Mouse (Mus musculus): ENCODE data around the gene Il16. TPM values are rescaled to one million over a fixed set of nuclear protein-coding genes. Genes with fewer than 3 reads are reported as not detected.

Il16 gene
- polyA plus RNA-seq, 1 experiment = 70.7 TPM

GRCm38 (mm10) chr7:83695449-83696212 lies 49.9 kb downstream of the Il16 start:
- no peaks in the 10 kb centered on the region for H3K36me3 ChIP-seq (ENCODE audit: control insufficient read depth, insufficient read depth, low read length)
- no peaks in the 10 kb centered on the region for H3K4me1 ChIP-seq (ENCODE audit: control insufficient read depth, insufficient read depth, insufficient read length)
- H3K4me3 ChIP-seq (ENCODE audit: extremely low read depth, insufficient read depth, insufficient read length) = no peak overlapping the region
- peak; percentile 33; the same call in 1 of the 2 replicates for TF ChIP-seq CTCF (IDR thresholded peaks at IDR 0.05; ENCODE audit: extremely low read depth, insufficient read depth, insufficient read length, insufficient replicate concordance)
- no peak for TF ChIP-seq POLR2A (IDR thresholded peaks at IDR 0.05; ENCODE audit: low read depth, low read length)
- no peak overlapping the region for H3K27ac ChIP-seq (ENCODE audit: insufficient read depth, low read length)
- H3K27me3 ChIP-seq (ENCODE audit: control insufficient read depth, insufficient read depth, low read length) = no peaks in the 10 kb centered on the region
- whole genome bisulfite sequencing = 34% methylated on average over 6 of the region's 6 CpGs
- peak; percentile 4 to 22 for DNase-seq (ENCODE audit: low read depth in 1 of 2, low spot score in 2 of 2)

- no peak overlapping the region for H3K4me3 ChIP-seq (ENCODE audit: extremely low read depth, insufficient read depth, insufficient read length)
- TF ChIP-seq POLR2A (IDR thresholded peaks at IDR 0.05; ENCODE audit: low read depth, low read length) = no peak
- no peak for TF ChIP-seq CTCF (IDR thresholded peaks at IDR 0.05; ENCODE audit: extremely low read depth, insufficient read depth, insufficient read length, insufficient replicate concordance)
- WGBS = 32% methylated on average over 6 of the region's 6 CpGs
- H3K27ac ChIP-seq (ENCODE audit: insufficient read depth, low read length) = no peak overlapping the region
- no peaks in the 10 kb centered on the region for H3K4me1 ChIP-seq (ENCODE audit: control insufficient read depth, insufficient read depth, insufficient read length)
- no peaks in the 10 kb centered on the region for H3K36me3 ChIP-seq (ENCODE audit: control insufficient read depth, insufficient read depth, low read length)
- H3K27me3 ChIP-seq (ENCODE audit: control insufficient read depth, insufficient read depth, low read length) = no peaks in the 10 kb centered on the region
- no peak for DNase-seq (ENCODE audit: low read depth in 1 of 2, low spot score in 2 of 2)
Measured at GRCm38 (mm10) chr7:83682640-83683274, 62.8 kb downstream of the Il16 start.

- H3K27me3 ChIP-seq (ENCODE audit: control insufficient read depth, insufficient read depth, low read length) = no peaks in the 10 kb centered on the region
- no peak for DNase-seq (ENCODE audit: low read depth in 1 of 2, low spot score in 2 of 2)
- H3K4me3 ChIP-seq (ENCODE audit: extremely low read depth, insufficient read depth, insufficient read length) = no peak overlapping the region
- 89% methylated on average over 4 of the region's 4 CpGs for WGBS
- H3K4me1 ChIP-seq (ENCODE audit: control insufficient read depth, insufficient read depth, insufficient read length) = peaks cover 2% of the 10 kb centered on the region; the same call in 1 of the 2 replicates
- no peaks in the 10 kb centered on the region for H3K36me3 ChIP-seq (ENCODE audit: control insufficient read depth, insufficient read depth, low read length)
- H3K27ac ChIP-seq (ENCODE audit: insufficient read depth, low read length) = no peak overlapping the region
- TF ChIP-seq CTCF (IDR thresholded peaks at IDR 0.05; ENCODE audit: extremely low read depth, insufficient read depth, insufficient read length, insufficient replicate concordance) = no peak
- TF ChIP-seq POLR2A (IDR thresholded peaks at IDR 0.05; ENCODE audit: low read depth, low read length) = no peak
Measured at GRCm38 (mm10) chr7:83678506-83678905, 67.0 kb downstream of the Il16 start.

GRCm38 (mm10) chr7:83677296-83677695 lies 68.2 kb downstream of the Il16 start:
- H3K4me3 ChIP-seq (ENCODE audit: extremely low read depth, insufficient read depth, insufficient read length) = no peak overlapping the region
- no peak for TF ChIP-seq CTCF (IDR thresholded peaks at IDR 0.05; ENCODE audit: extremely low read depth, insufficient read depth, insufficient read length, insufficient replicate concordance)
- TF ChIP-seq POLR2A (IDR thresholded peaks at IDR 0.05; ENCODE audit: low read depth, low read length) = no peak
- no peaks in the 10 kb centered on the region for H3K36me3 ChIP-seq (ENCODE audit: control insufficient read depth, insufficient read depth, low read length)
- peaks cover 2% of the 10 kb centered on the region; the same call in 1 of the 2 replicates for H3K4me1 ChIP-seq (ENCODE audit: control insufficient read depth, insufficient read depth, insufficient read length)
- H3K27me3 ChIP-seq (ENCODE audit: control insufficient read depth, insufficient read depth, low read length) = no peaks in the 10 kb centered on the region
- WGBS = 52% methylated on average over 3 of the region's 3 CpGs
- DNase-seq (ENCODE audit: low read depth in 1 of 2, low spot score in 2 of 2) = no peak
- H3K27ac ChIP-seq (ENCODE audit: insufficient read depth, low read length) = no peak overlapping the region

GRCm38 (mm10) chr7:83675545-83676254 lies 69.8 kb downstream of the Il16 start:
- Histone ChIP-seq H3K27ac (ENCODE audit: insufficient read depth, low read length) (no peak overlapping the region), H3K36me3 (ENCODE audit: control insufficient read depth, insufficient read depth, low read length) (no peaks in the 10 kb centered on the region), H3K4me3 (ENCODE audit: extremely low read depth, insufficient read depth, insufficient read length) (no peak overlapping the region), H3K27me3 (ENCODE audit: control insufficient read depth, insufficient read depth, low read length) (no peaks in the 10 kb centered on the region), H3K4me1 (ENCODE audit: control insufficient read depth, insufficient read depth, insufficient read length) (peaks cover 2% of the 10 kb centered on the region; the same call in 1 of the 2 replicates)
- 33% methylated on average over 5 of the region's 5 CpGs for WGBS
- TF ChIP-seq POLR2A (IDR thresholded peaks at IDR 0.05; ENCODE audit: low read depth, low read length) = no peak
- TF ChIP-seq CTCF (IDR thresholded peaks at IDR 0.05; ENCODE audit: extremely low read depth, insufficient read depth, insufficient read length, insufficient replicate concordance) = peak; percentile 86; the same call in 1 of the 2 replicates
- DNase-seq (ENCODE audit: low read depth in 1 of 2, low spot score in 2 of 2) = peak in 1 of 2 experiments; percentile 53

GRCm38 (mm10) chr7:83671573-83671972 lies 74.0 kb downstream of the Il16 start:
- no peak overlapping the region for H3K4me3 ChIP-seq (ENCODE audit: extremely low read depth, insufficient read depth, insufficient read length)
- no peaks in the 10 kb centered on the region for H3K36me3 ChIP-seq (ENCODE audit: control insufficient read depth, insufficient read depth, low read length)
- H3K27me3 ChIP-seq (ENCODE audit: control insufficient read depth, insufficient read depth, low read length) = no peaks in the 10 kb centered on the region
- TF ChIP-seq POLR2A (IDR thresholded peaks at IDR 0.05; ENCODE audit: low read depth, low read length) (no peak), CTCF (IDR thresholded peaks at IDR 0.05; ENCODE audit: extremely low read depth, insufficient read depth, insufficient read length, insufficient replicate concordance) (no peak)
- peaks cover 2% of the 10 kb centered on the region; the same call in 1 of the 2 replicates for H3K4me1 ChIP-seq (ENCODE audit: control insufficient read depth, insufficient read depth, insufficient read length)
- H3K27ac ChIP-seq (ENCODE audit: insufficient read depth, low read length) = no peak overlapping the region
- WGBS = 91% methylated on average over 6 of the region's 6 CpGs
- no peak for DNase-seq (ENCODE audit: low read depth in 1 of 2, low spot score in 2 of 2)
